Mouse (Mus musculus): ENCODE data around the gene Treml4.

Treml4 gene

DNA sequence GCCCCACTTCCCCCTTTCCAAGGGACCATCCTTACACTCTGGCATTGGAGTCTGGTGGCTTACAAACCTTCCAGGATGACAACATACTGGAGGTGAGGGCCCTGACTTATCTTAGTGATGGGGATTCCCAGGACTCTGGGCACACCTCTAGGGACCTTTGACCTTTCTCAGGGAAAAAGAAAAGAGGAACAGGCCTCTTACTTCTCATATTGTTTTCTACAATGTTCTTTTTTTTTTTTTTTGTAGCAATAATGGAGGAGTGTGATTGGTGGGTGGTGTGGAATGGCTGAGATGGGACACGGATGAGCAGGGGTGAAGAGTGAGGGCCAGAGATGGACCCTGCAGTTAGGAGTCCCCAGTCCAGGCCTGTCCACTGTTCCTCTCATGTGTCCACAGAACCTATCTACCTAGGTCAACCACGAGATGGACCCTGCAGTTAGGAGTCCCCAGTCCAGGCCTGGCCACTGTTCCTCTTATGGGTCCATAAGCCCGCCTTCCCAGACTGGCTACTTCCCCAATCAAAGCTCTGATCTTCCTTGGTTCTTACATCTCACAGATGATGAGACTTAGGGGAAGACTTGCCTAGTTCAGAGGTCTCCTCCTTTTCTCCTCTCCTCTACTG lies at the start of gene Treml4:
Gene Treml4, plus strand, starts transcription at position 555 of the 622 bp plus-strand sequence.
- DNase-seq = no peak

DNA sequence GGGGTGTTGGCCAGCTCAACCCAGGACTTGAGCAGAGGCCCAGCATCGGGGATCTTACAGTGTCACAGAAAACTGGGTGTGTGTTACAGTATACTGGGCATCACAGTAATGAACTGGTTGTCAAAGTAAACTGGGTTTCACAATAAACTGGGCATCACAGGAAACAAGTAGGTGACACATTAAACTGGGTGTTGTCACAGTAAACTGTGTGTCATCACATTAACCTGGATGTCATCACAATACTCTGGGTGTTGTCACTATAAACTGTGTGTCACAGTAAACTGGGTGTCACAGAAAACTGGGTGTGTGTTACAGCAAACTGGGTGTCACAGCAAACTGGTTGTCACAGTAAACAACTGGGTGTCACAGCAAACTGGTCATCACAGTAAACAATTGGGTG lies 48.7 kb upstream of the Treml4 start:
- no peak for DNase-seq

DNA sequence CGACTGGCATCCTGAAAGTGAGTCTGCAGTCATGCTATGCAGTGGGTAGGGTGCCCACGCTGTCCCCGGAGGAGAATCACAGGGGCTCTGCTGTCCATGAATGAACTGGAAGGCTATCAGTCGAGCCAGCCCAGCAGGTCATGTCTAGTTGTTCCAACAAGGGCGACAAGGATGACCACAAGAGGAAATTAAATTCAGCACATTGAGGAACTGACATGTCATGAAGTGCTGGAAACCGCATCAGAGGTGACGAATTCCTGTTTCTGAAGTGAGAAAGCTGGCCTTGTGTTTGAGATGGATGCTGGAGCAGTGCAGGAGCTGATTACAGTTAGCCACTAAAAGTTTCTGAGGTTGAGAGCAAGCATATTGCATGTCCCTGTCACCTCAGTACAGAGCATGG lies 33.4 kb upstream of the Treml4 start:
- DNase-seq = no peak

DNA sequence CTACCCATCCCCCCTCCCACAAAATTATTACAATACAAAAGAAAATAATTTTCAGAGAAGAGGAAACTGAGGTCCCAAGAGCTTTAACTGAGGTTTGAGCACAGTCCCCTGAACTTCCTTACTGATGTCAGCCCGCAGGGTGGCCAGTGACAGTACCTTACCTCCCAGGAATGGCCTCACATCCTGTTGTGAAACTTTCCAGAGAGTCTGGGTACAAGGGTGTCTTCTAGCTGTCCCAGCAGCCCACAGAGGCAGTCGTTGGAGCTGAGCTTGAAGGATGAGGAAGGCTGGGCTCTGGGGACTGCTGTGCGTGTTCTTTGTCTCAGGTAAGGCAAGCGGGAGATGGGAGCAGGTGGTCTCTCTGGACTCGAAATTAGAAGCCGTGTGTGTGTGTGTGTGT lies 31.6 kb upstream of the Treml4 start, which contains the start of gene Trem1:
Gene Trem1, plus strand, starts transcription at position 251 of the 400 bp plus-strand sequence.
- no peak for DNase-seq

DNA sequence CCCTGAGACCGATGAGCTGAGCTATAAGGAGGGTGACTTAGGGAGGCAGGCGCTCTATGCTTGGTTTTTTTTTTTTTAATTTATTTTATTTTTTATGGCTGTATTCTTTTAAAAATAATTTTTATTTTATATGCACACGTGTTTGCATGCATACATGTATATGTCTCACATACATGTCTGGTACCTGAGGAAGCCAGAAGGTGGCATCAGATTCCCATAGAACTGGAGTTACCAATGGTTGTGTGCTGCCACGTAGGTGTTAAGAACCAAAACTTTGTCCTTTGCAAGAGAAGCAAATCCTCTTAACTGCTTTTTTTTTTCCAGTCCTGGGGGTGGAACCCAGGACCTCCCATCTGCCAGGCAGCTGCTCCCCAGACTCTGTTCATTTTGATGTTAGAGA lies 30.3 kb upstream of the Treml4 start:
- no peak for DNase-seq

DNA sequence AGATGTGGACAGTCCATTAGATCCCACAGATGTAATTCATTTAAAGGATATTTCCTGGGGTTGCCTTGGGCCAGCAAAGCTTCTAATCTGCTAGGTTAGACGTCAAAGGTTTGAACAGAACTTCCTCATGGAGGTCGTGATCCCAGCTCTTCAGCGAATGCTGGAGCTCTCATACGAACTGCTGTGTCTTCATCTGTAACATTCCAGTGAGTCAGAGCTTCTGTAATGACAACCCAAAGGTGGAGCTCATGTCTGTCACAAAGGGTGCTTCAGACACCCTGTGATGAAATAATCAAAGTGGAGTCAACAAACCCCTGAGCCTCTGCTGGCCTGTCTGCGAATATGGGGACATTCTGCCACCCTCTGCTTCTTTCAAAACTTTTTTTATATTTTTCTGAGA lies 29.5 kb upstream of the Treml4 start:
- DNase-seq = no peak

DNA sequence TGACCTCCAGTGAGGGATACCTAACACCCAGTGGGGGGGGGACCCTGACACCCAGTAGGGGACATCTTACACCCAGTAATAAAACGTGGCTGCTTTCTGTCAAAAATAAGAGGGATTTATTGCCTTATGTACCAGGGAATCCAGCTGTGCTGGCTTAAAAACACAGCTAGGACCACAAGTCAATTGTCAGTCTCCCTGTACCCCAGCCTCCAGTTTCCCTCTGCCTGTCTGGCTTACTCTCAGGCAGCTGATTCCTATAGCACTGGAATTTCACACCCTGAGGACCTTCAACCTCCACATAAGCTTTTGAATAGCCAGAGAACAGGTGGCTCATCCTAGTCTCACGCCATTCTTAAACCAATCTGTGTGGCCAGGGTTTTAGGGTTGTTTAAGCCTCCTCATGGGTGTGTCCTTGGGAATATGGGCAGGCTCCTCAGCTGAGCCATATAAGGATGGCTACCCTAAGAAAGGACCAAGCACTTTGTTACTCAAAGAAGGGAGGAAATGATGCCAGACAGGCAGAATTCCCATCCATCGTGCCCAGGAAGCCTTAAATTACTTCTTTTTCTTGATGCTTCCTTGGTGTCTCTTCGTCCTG lies 28.2 kb upstream of the Treml4 start:
- DNase-seq = no peak

DNA sequence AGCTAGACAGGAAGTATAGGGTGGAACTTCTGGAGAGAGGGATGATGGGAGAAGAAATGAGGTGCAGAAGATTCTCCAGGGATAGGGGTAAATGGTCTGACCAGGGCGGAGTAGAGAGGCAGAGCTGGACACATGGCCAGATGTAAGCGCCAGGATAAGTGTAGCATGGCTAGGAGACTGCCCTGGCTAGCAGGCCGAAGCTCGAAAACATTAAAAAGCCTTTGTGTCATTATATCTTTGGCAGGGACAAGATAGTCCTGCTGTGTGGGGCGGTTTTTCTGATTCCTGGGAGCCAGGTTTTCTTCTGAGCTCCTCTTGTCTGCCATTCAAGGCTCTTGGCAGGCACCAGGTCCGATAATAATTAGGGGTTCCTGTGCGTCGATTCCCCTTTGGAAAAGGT lies 26.5 kb upstream of the Treml4 start:
- no peak for DNase-seq

DNA sequence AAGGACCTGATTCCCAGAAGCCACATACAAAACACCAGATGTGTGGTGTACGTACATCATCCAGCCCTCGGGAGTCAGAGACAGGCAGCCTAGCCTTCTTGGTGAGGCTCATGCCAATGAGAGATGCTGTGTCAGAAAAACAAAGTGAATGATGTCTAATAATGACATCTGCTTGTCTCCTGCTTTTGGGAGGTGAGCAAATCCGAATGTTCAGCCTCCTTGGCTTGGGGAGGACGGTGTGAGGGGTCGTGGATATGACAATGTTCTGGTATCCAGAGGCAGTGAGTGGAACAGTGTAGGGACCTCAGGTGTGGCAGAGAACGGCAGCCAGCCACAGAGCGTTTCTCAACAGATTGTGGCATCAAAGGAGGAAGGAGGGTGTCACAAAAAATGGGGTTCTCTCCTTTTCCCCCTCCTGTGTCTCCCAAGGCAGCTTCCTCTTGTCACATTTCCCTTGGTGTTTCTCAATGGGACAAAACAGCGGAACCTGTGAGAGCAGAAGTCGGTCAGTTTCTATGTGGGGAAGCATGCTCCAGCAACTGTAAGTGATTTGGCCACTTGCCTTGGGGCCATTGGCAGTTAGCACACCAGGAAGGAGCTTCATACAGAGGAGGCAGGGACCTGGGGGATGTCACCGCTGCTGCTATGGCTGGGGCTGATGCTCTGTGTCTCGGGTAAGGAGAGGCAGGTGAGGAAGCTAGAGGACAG lies 16.7 kb upstream of the Treml4 start, which contains the start of gene Trem3:
Gene Trem3, plus strand, starts transcription at position 557 of the 708 bp plus-strand sequence.
- no peak for DNase-seq

DNA sequence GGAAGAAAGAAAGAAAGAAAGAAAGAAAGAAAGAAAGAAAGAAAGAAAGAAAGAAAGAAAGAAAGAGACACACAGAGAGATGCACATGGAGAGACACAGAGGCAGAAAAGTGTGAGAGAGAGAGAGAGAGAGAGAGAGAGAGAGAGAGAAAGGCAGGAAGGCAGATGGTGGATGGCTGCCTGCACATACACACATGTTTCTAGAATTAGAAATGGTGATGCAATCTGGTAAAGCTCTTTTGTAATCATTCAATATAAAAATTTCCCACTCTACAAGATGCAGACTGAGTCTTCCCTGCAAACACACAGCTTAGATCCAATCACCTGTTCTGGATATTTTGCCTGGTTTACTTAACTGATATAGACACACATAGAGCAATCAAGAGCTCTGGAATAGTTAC lies 15.1 kb upstream of the Treml4 start:
- no peak for DNase-seq

DNA sequence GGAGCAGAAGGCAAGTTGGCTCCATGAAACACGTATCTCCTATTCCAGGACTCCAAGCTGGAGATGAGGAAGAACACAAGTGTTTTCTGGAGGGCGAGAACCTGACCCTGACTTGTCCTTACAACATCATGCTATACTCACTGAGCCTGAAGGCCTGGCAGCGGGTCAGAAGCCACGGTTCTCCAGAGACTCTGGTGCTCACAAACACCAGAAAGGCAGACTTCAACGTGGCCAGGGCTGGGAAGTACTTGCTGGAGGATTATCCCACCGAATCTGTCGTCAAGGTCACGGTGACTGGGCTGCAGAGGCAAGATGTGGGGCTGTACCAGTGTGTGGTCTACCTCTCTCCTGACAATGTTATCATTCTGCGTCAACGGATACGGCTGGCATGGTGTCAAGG lies 14.6 kb upstream of the Treml4 start:
- no peak for DNase-seq

DNA sequence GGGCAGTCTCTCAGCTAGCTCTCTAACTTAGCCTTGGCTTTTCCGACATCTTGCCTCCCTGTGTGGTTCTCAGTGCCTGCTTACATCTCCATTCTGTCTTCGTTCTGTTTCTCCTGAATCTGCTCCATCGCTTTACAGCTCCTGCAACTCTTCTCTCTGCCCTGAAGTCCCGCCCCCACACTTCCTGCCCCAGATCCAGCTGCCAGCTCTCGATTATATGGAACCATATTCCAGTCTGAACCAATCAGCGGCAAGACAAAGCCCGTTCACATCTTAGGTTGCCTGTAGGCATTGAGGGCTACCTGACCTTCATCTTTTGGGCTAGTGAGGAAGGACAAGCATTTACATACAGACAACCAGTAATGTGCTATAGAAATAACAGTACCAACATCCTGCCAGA lies 13.5 kb upstream of the Treml4 start:
- no peak for DNase-seq

DNA sequence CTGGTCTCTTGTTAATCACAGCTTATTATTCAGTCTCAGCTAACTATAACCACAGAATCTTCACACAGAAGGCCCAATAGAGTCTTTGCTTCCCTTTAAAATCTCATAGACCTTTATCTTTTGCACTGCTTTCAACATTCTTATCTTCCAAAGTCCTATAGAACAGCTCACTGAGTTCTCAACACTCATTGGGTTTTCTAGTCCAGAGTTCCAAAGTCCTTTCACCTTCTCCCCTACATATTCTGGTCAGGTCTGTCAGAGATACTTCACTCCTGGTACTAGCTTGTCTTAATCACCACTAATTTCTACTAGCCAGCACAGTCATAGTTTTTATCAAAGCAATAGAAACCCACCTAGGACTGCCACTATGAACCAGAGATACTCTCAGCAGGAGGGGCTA lies 7.5 kb upstream of the Treml4 start:
- no peak for DNase-seq

DNA sequence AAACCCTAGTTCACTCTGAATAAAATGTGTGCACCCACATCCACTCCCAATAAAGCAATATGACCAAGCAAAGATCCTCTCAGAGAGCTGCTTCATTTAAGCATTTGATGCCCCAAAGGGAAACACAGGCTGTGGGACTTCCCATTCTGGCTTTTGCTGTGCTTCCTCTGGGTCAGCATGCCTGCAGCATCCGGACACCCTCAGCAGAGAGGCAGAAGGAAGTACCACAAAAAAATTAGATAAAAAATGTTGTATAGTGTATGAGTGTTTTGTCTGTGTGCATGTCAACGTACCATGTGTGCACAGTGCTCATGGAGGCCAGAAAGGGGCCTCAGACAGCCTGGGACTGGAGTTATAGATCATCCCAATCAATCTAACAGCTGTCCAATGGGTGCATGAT lies 2.2 kb upstream of the Treml4 start:
- DNase-seq = no peak

DNA sequence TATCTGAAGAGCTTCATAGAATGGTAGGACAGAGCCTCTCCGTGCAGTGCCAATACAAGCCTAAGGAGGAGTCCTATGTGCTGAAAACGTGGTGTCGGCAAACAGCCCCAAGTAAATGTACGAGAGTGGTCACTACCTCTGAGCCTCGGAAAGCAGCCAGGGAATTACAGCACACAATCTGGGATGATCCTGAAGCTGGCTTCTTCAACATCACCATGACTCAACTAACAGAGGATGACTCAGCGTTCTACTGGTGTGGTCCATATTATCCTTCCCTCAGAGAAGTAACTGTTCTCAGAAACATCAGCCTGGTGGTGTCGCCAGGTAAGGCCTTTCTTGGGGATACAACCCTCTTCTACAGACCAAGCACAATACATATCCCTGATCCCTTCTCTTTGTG lies 567 bp downstream of the Treml4 start:
- DNase-seq = no peak

DNA sequence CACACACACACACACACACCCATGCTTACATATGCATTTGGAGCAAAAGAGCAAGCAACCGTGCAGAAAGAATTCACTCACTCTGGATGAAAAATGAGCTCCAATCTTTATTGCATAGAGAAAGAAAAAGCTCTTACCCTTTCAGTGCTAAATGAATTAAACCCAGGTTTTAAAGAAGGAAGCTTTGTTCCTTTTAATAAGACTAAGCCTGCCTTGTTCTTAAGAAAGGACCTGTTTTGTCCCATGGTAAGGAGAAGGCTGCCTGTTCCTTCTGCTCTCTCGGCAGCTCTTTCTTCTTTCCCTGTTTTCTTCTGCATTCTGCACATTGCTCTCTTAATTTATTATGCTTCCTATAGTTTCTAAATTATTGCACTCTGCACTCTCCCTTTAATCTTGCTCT lies 2.0 kb downstream of the Treml4 start:
- DNase-seq = no peak

DNA sequence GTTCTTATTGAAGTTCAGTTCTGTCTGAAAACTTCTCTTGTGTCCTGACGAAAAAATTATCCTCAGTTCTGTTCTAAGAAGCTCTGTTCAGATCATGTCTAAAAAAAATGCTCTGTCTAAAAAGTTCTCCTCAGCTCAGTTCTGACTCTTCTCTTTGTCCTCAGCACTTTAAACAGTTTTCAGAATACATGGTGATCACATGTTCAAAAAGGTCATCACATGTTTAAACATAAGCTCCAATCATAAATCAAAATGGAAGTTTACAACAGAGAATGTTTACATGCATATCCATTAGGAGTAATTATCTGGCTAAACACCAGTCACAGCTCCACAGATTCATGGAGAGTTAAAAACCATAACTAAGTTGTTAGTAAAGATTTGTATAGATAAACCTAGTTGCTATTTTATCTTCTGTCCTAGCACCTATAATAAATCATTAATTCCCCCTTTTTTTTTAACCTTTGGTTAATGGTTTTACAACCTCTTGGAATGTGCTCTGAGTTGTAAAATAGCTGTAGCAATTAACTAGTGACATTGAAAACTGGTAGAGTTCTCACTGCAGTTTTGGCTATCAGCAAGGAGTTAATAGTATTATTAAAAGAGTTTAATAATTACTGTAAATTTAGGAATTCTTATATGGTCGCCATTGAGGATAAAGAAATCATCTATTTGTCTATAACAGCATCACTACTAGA lies 2.7 kb downstream of the Treml4 start:
- no peak for DNase-seq

DNA sequence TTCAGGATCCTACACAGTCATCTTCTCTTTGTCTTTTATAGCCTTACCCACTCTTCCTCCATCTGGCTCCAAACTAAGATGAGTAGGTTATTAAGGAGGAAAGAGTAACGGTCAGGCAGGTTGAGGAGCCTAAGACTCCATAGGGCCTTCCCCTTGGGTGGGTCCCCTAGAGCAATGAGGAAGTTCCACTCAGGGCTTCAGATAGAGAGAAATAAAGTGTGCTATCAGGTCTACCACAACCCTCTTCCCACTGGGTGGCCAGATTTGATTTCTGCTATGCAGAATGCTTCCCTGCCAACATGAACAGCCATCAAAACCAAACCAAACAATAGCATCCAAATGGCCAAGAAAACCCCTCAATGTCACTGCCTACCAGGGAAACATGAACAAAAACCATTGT lies 3.5 kb downstream of the Treml4 start:
- no peak for DNase-seq

DNA sequence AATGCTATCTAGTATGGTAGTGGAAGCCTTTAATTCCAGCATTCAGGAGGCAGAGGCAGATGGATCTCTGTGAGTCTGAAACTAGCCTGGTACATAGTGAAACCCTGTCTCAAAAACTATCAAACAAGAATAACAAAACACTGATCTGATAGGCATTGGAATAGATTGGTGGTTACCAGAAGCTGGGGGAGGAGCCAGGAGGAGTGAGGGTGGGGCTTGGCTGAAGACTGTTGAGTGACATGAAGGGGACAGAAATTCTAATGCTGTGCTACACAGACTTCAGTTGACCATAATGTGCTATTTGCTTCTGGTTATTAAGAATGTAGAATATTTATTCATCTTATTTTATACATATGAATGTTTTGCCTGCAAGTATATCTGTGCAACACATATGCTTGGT lies 4.2 kb downstream of the Treml4 start:
- no peak for DNase-seq

DNA sequence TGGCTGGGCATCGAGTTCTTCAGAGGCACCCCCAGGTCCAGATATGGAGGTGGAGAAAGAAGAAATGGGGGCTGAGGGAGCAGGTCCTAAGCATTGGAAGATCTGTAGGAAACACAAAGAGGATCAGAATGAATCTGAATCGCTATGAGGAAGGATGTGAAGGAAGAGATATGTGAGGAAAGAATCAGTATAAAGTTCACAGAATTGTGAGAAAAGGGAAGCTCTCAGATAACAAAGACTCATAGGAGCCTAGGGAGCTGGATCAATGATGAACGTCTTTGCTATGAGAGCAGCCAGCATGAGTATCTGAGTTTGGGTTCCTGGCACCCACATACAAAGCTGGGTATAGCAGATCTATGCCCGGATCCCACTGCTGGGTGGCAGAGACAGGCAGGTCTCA lies 5.7 kb downstream of the Treml4 start:
- no peak for DNase-seq

DNA sequence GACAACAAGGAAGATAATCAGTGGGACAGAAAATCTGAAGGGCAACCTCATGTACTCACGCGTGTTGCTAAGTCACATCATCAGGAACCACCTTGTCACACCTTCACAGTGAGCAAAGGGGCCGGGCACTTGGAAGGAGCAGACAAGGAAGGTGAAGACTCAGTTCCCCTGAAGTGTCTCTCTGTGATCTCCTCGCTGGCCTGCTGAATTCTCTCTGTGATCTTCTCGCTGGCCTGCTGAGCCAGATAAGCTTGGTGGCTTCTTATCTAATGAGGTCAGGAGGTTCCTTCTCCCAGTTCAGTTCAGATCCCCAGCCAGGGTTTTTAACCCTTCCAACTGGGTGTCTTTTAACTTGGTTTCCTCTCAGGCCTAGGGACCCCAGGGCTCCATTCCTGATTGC lies 8.1 kb downstream of the Treml4 start:
- DNase-seq = no peak

DNA sequence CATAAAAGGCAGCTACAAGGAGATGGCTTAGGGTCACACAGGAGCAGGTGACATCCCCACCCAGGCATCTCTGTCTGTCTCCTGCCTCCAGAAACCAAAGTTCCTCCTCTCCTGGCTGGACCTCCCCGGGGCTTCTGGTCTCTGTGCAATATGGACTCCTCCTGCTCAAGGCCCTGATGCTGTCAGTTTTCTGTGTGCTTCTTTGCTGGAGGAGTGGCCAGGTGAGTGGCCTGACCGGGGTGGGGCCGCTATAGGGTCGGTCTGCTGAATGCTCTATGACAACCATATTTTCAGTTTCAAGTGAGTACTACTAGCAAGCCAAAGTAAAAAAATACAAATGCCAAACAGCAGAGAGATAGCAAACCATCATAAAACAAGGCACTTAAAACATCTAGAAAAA lies 8.5 kb downstream of the Treml4 start:
- no peak for DNase-seq

DNA sequence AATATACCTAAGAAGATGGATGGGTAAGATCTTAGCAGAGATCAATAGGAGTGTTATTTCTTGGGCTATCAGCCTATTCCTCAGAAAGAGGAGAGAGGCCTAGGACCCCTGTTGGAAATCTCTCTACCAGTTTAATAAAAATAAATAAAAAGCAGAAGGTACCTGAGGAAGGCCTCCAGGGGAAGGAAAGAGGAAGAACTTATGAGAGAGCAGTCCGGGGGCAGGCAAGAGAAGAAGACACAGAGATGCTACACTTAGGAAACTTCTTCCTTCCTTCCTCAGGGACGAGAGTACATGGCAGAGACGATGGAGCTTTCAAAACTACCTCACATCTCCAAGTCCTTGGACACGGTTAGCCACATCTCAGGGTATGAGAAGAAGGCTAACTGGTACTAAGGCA lies 10.0 kb downstream of the Treml4 start:
- DNase-seq = no peak

DNA sequence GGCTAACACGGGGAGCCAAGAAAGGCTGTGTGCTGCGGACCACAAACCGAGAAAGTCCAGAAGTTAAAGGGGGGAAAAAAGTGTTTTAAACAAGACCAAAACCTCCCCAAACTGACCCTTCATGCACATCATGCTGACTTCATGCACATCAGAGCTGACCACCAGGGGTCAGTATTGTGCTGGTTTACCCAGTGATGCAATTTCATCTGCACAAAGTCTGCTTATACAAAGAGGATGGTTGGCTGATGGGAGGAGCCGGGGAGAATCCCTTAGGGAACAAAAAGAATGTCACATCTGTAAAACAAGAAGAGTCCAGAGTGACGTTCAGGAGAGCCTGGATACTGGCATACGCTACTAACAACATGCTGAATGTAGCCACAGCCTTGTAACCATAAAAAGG lies 10.8 kb downstream of the Treml4 start:
- DNase-seq = peak; percentile 72
